ENCODE assay signal across 21 mouse cellular contexts in the genomic region with DNA sequence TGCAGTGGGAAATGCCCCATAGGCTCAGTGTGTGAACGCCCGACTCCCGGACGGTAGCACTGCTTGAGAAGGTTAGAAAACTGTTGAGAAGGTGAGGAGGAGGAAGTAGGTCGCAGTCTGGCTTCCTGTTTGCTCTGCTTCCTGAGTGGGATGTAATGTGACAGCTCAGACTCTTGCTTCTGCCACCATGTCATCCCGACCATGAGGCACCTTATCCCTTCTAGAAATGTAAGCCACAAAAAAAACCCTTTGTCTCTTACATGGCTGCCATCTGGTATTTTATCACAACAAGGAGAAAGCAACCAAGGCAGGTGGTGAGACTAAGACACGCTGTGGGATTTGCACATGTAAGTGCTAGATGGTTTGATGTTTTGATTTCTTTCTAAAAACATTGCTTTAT.
"Had no signal": no experiment of that assay in that cellular context is flagged by ENCODE, and none has a peak within 500 bp of the region (broad histone marks: within the 10 kb centered on the region; RNA-seq: fewer than 3 reads in every experiment).

No protein-coding gene starts in this region.

- H3K36me3 ChIP-seq: limb, embryonic 10.5 days; limb, embryonic 13.5 days; liver, embryonic 12.5 days; liver, embryonic 15.5 days; lung, embryonic 15.5 days; midbrain, embryonic 12.5 days; midbrain, embryonic 15.5 days; neural tube, embryonic 12.5 days; neural tube, embryonic 15.5 days had no signal

- ATAC-seq: liver, embryonic 12.5 days had no signal

- H3K4me1 ChIP-seq: limb, embryonic 10.5 days; limb, embryonic 13.5 days; lung, embryonic 15.5 days; midbrain, embryonic 12.5 days; midbrain, embryonic 15.5 days; neural tube, embryonic 12.5 days; neural tube, embryonic 15.5 days had no signal

- H3K9me3 ChIP-seq: limb, embryonic 10.5 days; limb, embryonic 13.5 days; liver, embryonic 12.5 days; liver, embryonic 15.5 days; lung, embryonic 15.5 days; midbrain, embryonic 12.5 days; midbrain, embryonic 15.5 days; neural tube, embryonic 12.5 days; neural tube, embryonic 15.5 days had no signal

- H3K27ac ChIP-seq: kidney, postnatal 0 days; limb, embryonic 10.5 days; limb, embryonic 13.5 days; liver, embryonic 12.5 days; liver, embryonic 15.5 days; lung, embryonic 15.5 days; midbrain, embryonic 12.5 days; midbrain, embryonic 15.5 days; neural tube, embryonic 12.5 days; neural tube, embryonic 15.5 days; stomach, postnatal 0 days had no signal

- H3K27me3 ChIP-seq: limb, embryonic 13.5 days; liver, embryonic 12.5 days; liver, embryonic 15.5 days; lung, embryonic 15.5 days; midbrain, embryonic 12.5 days; midbrain, embryonic 15.5 days; neural tube, embryonic 12.5 days; neural tube, embryonic 15.5 days had no signal

- H3K4me2 ChIP-seq: limb, embryonic 13.5 days; liver, embryonic 12.5 days; liver, embryonic 15.5 days; lung, embryonic 15.5 days; midbrain, embryonic 12.5 days; midbrain, embryonic 15.5 days; neural tube, embryonic 12.5 days; neural tube, embryonic 15.5 days had no signal

- H3K4me3 ChIP-seq: limb, embryonic 10.5 days; limb, embryonic 13.5 days; liver, embryonic 12.5 days; liver, embryonic 15.5 days; lung, embryonic 15.5 days; midbrain, embryonic 12.5 days; midbrain, embryonic 15.5 days; neural tube, embryonic 12.5 days; neural tube, embryonic 15.5 days had no signal

- DNase-seq: kidney, postnatal 25 days; liver; lung, adult 18-20 months; lung, postnatal 10 days; lung, postnatal 36 days; right cerebral cortex, adult 18-20 months; right cerebral cortex, postnatal 14 days; right cerebral cortex, postnatal 4 days; thymus, adult 2 months; thymus, postnatal 36 days had no signal

- H3K9ac ChIP-seq: limb, embryonic 13.5 days; liver, embryonic 12.5 days; liver, embryonic 15.5 days; lung, embryonic 15.5 days; midbrain, embryonic 12.5 days; midbrain, embryonic 15.5 days; neural tube, embryonic 12.5 days; neural tube, embryonic 15.5 days had no signal
